Mouse (Mus musculus) activated CD4-positive, CD25-positive, alpha-beta regulatory T cell, adult 9 weeks (primary cell): ENCODE measurements around the gene Nop53. TPM values are rescaled to one million over a fixed set of nuclear protein-coding genes. Genes with fewer than 3 reads are reported as not detected.

ENCODE experiments used
- polyA plus RNA-seq: library from polyadenylated mRNA; unstranded; fragments of 100-300 nt; shearing (Covaris generic); gene quantifications from one replicate; pipeline ENCODE4 v1.2.1, GENCODE M21; 2017

Gene Nop53
- polyA plus RNA-seq = 391 TPM

GRCm38 (mm10) chr7:15945721-15946536 is at the start of gene Nop53:
Gene Nop53, minus strand, starts transcription at chr7:15946074.

DNA sequence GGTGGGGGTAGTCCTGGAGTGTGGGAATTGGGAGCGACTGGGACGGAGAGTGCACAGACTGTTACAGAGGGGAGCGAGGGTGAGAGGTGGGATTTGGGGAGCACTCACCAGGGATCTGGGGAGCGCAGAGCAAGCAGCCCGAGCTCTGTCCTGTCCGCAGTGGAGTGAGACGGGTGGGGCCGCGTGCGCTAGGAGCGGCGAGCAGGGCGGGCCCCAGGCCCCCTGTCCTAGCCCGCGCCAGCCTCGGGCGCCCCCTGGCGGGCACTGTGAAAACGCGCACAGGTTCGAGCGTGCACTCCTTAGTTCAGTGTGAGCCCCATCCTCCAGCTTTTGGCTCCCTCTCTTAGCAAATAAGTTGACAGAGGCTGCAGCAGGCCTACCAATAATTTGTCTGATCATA is 21.4 kb upstream of the Nop53 start, which contains the start of gene Ehd2:
Ehd2 (minus strand) TSS at position 256 of the 400 bp plus-strand sequence.

DNA sequence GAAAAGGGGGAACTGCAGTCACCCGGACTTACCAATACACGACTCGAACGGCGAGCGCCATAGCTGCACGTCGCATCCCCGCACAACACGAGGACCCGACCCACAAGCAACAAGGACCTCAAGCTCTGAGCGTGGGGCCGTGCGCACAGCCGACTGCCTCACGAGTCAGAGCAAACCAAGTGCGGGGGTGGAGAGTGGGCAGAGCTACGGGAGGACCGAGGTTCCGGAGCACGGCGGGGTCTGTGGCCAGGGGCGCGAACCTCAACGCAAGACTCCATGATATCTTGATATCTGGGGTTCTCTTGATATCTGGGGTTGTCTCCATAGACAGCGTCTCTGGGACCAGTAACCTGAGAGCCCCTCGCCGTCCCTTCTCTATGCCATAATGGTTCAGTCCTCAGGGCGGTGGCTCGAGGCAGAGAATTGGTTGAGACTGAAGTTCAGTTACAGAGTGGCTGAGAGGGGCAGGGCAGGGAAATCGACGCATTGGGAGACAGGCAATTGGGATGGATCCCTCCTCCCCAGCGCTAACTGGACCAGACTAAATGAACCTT is 23.6 kb downstream of the Nop53 start, which contains the start of gene Selenow:
Selenow (minus strand) TSS at position 183 of the 554 bp plus-strand sequence.

Other genes with a start within 250 kb of the Nop53 start
- gene Obox5, start 195.9 kb downstream of the Nop53 start, polyA plus RNA-seq = not detected
- gene Obox6, start 106.4 kb downstream of the Nop53 start, polyA plus RNA-seq = not detected
- not detected for gene Crx, start 66.1 kb downstream of the Nop53 start, polyA plus RNA-seq
- gene Crxos, start 63.5 kb downstream of the Nop53 start, polyA plus RNA-seq = not detected
- gene Selenow, start 23.7 kb downstream of the Nop53 start, polyA plus RNA-seq = 584 TPM
- gene Ehd2, start 21.5 kb upstream of the Nop53 start, polyA plus RNA-seq = 0.09 TPM
- gene Bicra, start 101.8 kb upstream of the Nop53 start, polyA plus RNA-seq = 6.4 TPM
- gene Zfp541, start 115.7 kb upstream of the Nop53 start, polyA plus RNA-seq = not detected
- 253 TPM for gene Napa, start 152.4 kb upstream of the Nop53 start, polyA plus RNA-seq
- 30.0 TPM for gene Kptn, start 173.8 kb upstream of the Nop53 start, polyA plus RNA-seq
- gene Slc8a2, start 183.8 kb upstream of the Nop53 start, polyA plus RNA-seq = not detected
- 52.4 TPM for gene Meis3, start 229.0 kb upstream of the Nop53 start, polyA plus RNA-seq